In genomic region chr9:107388263-107388662, GRCm38 (mm10) we compare ENCODE assay signal across 25 mouse cellular contexts. TPM values are rescaled to one million over a fixed set of nuclear protein-coding genes. Genes with fewer than 3 reads are reported as not detected.
"Had no signal": no experiment of that assay in that cellular context is flagged by ENCODE, and none has a peak within 500 bp of the region (broad histone marks: within the 10 kb centered on the region; RNA-seq: fewer than 3 reads in every experiment).

No protein-coding gene starts in this region.

- H3K4me3 ChIP-seq: embryonic facial prominence, embryonic 10.5 days; embryonic facial prominence, embryonic 12.5 days; embryonic facial prominence, embryonic 13.5 days; embryonic facial prominence, embryonic 15.5 days; erythroblast, embryonic 14.5 days; forebrain, embryonic 10.5 days; forebrain, embryonic 12.5 days; forebrain, embryonic 13.5 days; forebrain, embryonic 15.5 days; gastrocnemius, adult 2 months; heart, adult 2 months; heart, embryonic 10.5 days had no signal

- H3K4me2 ChIP-seq: embryonic facial prominence, embryonic 12.5 days; embryonic facial prominence, embryonic 13.5 days; embryonic facial prominence, embryonic 15.5 days; forebrain, embryonic 12.5 days; forebrain, embryonic 13.5 days; forebrain, embryonic 15.5 days had no signal

- H3K27ac ChIP-seq: embryonic facial prominence, embryonic 10.5 days; embryonic facial prominence, embryonic 12.5 days; embryonic facial prominence, embryonic 13.5 days; embryonic facial prominence, embryonic 15.5 days; forebrain, embryonic 10.5 days; forebrain, embryonic 12.5 days; forebrain, embryonic 13.5 days; forebrain, embryonic 15.5 days; gastrocnemius, adult 2 months; heart, adult 2 months; heart, embryonic 10.5 days had no signal

- H3K9ac ChIP-seq: embryonic facial prominence, embryonic 12.5 days; embryonic facial prominence, embryonic 13.5 days; embryonic facial prominence, embryonic 15.5 days; forebrain, embryonic 12.5 days; forebrain, embryonic 13.5 days; forebrain, embryonic 15.5 days; forebrain, postnatal 0 days had no signal

- H3K36me3 ChIP-seq: embryonic facial prominence, embryonic 10.5 days; embryonic facial prominence, embryonic 12.5 days; embryonic facial prominence, embryonic 13.5 days; embryonic facial prominence, embryonic 15.5 days; forebrain, embryonic 10.5 days; forebrain, embryonic 12.5 days; forebrain, embryonic 15.5 days; heart, embryonic 10.5 days had no signal

- H3K4me1 ChIP-seq: embryonic facial prominence, embryonic 15.5 days had no signal

- H3K9me3 ChIP-seq: embryonic facial prominence, embryonic 10.5 days; embryonic facial prominence, embryonic 12.5 days; embryonic facial prominence, embryonic 13.5 days; embryonic facial prominence, embryonic 15.5 days; forebrain, embryonic 10.5 days; forebrain, embryonic 12.5 days; forebrain, embryonic 13.5 days; forebrain, embryonic 15.5 days; heart, embryonic 10.5 days had no signal

- DNase-seq: cerebellum, postnatal 10 days; cerebellum, postnatal 14 days; cerebellum, postnatal 25 days; cerebellum, postnatal 36 days; embryo, embryonic 11 days; forebrain, postnatal 0 days; gastrocnemius, adult 2 months; gastrocnemius, postnatal 10 days; gastrocnemius, postnatal 14 days; gastrocnemius, postnatal 25 days; gastrocnemius, postnatal 36 days; heart, adult 11 months; heart, adult 18-20 months; heart, adult 2 months had no signal

RNA-seq across cellular contexts. Expression of gene Cacna2d2, which starts 11.1 kb away (rescaled TPM):
- polyA plus RNA-seq: erythroblast, embryonic 14.5 days had no signal

RNA-seq across cellular contexts. Expression of gene 6430571L13Rik, which starts 47.9 kb away (rescaled TPM):
- total RNA-seq: granulocyte monocyte progenitor cell, adult 5-6 weeks had no signal
- polyA plus RNA-seq: erythroblast, embryonic 14.5 days had no signal
